Mouse (Mus musculus) ovary, postnatal 14 days (tissue): ENCODE measurements at regions not wholly inside any gene's neighbourhood (a gene's known extent, or its start where the extent isn't known, plus 50 kb on each side); places are given as distances from the start of the nearest gene placed in this dataset.
A peak's percentile ranks its signal among the peaks of the same experiment; 100 is the strongest.

ENCODE experiments used
- DNase-seq: peaks from one replicate; pipeline ENCODE4 v3.0.0; 2022; ENCODE audit warnings: low spot score

- no peak for DNase-seq
Observed at GRCm38 (mm10) chr9:61707296-61707695, 207.0 kb downstream of the Rplp1 start.

GRCm38 (mm10) chr9:61706263-61706755 is 208.0 kb downstream of the Rplp1 start:
- DNase-seq: no peak

GRCm38 (mm10) chr9:61705586-61706233 is 208.6 kb downstream of the Rplp1 start:
- no peak for DNase-seq

DNA sequence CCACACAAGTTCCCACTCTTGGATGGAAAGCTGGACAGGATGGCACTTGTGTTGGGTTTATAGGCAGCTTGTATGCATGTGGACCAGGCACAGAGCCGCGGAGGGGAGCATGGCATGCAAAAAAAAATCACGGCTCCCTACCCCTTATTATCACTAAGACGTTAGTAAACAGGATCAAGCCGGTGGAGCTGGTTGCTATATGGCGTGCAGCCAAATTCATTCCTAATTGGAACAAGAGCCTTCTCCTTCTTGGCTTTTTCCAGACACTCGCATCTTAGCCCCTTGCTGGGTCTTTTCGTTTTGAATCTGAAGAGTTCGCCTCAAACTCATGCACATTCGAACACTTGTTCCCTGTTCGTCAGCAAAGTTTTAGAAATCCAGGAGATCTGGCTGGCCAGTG is 211.0 kb downstream of the Rplp1 start:
- DNase-seq: no peak

- no peak for DNase-seq
Observed at GRCm38 (mm10) chr9:61702280-61702966, 211.9 kb downstream of the Rplp1 start.

GRCm38 (mm10) chr9:61700576-61700975 is 213.8 kb downstream of the Rplp1 start:
- no peak for DNase-seq

DNA sequence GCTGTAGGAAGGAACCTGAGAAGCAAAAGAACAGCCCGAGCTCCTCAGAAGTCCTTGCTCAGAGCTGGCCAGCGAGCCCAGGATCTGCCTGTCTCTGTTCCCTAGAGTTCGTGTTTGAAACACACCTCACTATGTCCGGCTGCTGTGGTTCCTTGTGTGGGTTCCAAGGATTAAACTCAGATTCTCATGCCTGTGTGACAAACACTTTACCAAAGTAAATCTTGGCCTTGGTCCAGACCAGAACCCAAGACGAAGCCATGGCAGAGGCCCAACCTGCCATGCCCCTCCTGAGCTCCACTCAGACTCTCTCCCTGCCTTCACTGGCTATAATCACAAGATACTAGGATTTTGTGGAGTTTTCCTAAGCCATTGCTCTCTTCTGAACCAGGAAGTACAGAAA is 214.7 kb downstream of the Rplp1 start:
- DNase-seq: no peak

DNA sequence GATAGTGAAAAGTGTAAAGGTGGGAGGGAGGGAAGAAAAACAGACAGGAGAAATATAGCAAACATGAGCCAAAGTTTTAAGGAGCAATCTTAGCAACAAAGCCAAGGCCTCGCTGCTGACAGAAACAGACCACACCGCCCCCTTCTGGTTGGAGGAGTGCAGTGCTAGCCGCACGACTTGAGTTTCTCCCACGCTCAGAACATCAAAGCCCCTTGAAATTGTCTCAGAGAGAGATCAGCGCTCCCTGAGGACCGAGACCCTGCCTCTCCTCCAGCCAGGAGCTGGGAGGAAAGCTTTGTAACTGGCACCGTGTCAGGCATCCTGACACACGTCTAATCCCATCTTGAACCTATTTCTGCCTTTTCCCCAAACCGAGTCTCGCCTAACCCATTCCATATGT is 216.4 kb downstream of the Rplp1 start:
- DNase-seq: peak; percentile 72

DNA sequence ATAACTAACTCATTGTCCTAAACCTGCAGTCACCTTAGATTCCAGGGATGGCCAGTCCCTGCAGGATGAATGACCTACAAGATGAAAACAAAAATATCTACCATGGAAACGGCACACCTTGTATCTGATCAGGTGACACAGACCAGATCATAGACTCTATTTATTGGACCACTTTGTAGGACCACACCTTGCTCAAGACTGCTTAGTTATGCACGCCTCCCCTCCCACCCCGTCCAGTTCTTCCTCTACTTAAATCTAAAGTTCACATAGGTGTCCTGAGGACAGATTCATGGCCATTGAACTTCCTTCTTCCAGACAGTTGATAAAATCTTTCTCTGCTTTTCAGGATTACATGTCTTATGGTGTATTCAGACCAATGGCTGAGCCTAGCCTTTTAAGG is 217.5 kb downstream of the Rplp1 start:
- no peak for DNase-seq

DNA sequence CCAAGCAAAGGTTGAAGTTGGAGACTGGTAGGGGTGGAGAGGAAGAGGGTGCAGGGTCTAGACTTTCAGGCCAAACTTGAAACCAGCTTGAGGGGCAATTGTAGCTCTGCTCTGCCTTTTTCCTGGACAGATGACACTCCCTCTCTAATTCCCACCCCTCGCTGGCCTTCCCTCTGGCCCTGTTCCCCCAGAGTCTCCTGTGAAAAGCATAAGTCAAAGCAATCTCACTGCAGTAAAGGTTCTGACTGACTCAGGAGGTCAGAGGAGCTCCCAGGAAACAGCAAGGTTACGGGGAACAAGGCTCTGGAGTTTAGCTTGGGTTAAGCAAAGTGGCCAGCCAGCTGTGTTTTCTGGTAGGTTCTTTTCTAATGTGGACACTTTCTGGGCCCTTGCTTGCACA is 218.5 kb downstream of the Rplp1 start:
- no peak for DNase-seq

DNA sequence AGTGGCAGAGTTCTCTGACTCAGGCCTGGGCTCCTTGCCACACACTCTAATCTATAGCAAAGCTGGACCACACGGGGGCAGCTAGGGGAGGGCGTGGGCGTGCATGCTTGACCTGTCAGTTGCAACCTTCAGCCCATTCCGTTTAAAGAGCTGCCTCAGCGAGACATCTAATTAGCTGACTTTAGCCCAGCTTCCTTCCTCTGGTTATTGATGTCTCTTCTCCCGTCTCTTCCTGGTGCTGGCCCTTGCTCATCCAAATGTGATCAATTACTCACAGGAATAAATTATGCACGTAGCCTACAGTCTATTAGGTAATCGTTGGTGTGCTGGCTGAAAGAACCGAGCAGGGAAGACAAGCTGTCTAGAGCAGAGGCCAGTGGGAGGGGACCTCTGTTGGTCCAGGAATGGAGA is 219.0 kb downstream of the Rplp1 start:
- no peak for DNase-seq

DNA sequence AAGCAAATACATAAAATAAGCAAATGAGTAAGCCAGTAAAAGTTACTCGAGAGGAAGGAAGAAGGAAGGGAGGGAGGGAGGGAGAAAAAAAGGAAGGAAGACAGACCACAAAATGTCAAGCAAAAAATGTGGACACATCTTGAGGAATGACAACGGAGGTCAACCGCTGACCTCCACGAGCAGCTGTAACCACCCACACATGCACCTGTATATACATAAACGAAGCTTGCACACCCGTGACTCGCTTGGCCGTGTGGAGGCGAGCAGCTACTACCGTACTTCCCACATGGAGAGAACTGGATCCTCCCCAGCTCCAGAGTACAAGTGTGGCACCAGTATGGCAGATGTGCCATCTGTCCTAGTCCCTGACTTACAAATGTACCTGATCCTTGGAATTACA is 220.1 kb downstream of the Rplp1 start:
- no peak for DNase-seq

DNA sequence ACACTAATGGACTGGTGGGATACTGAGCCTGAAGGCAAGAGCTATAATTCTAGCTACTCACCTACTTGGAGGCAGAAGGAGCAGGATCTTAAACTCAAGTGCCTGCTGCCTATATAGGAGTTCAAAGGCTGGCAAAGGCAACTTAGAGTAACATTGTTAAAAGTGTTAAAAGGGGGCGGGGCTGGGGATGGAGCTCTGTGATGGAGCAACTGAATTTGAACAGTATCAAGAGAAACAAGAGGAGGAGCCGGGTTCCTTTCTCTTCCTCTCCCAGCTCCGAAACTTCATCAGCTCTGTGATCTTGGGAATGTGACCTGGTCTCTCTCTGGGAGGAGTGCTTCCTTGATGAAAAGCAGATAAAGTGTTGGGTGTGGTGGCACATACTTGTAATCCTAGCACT is 223.6 kb downstream of the Rplp1 start:
- DNase-seq: no peak

DNA sequence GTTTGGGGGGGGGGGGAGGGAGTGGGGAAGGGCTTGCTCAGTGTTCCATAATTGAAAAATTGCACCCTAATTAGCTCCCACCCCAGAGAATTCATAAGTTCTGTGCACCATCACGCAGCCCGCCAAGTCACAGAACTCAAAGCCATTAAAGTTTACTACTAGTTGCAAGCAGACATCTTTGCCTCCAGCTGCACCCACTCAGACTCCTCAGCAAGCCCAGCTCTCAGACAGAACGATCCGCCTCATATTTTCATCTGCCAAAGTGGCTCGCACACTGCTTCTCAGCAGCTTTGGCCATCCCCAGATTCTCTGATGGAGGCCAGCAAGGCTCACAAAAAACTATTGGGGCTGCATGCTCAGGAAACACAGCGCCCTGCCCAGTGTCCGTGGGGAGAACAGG is 224.4 kb downstream of the Rplp1 start:
- no peak for DNase-seq

DNA sequence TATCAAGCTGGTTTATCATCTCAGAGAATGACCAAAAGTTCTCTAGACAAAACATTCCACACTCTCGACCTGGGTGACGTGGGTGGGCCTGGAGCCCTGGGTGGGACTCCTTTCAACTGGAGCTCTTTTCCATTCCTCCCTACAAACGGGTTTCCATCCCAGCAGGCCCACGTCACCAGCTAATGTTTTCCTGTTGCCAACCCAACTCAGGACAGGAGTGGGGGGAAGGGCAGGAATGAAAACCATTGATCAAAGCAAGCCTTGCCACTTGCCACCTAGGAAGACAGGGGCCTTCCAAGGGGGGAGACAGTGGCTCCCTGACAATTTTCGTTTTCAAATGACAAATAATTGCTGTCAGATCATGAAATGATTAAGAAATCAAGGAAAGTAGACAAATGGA is 224.8 kb downstream of the Rplp1 start:
- no peak for DNase-seq

GRCm38 (mm10) chr9:61683557-61683956 is 230.8 kb downstream of the Rplp1 start:
- no peak for DNase-seq

GRCm38 (mm10) chr9:61682744-61683259 is 231.5 kb downstream of the Rplp1 start:
- no peak for DNase-seq

- no peak for DNase-seq
Observed at GRCm38 (mm10) chr9:61682316-61682715, 232.0 kb downstream of the Rplp1 start.

GRCm38 (mm10) chr9:61681406-61681805 is 232.9 kb downstream of the Rplp1 start:
- DNase-seq: no peak

DNA sequence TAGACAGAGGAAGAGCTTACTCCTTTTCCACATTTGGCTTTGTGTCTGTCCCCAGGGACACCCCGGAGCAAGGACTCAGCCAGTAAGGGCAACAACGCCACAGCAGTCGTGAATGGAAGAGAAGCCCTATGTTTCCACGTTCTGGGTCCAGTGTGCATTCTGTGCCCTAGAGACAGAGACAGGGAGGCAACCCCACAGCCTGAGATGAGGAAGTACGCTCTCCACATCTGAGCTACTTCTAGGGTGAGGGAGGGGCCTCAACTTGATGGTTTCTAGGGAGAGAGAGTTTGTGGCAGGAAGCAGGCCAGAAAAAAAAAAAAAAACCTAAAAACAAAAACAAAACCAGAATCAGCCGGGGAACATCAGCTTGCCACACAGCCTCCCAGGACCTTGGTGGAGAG is 233.4 kb downstream of the Rplp1 start:
- no peak for DNase-seq

GRCm38 (mm10) chr9:61679686-61680085 is 234.7 kb downstream of the Rplp1 start:
- no peak for DNase-seq

- no peak for DNase-seq
Observed at GRCm38 (mm10) chr9:61677603-61678002, 236.7 kb downstream of the Rplp1 start.

DNA sequence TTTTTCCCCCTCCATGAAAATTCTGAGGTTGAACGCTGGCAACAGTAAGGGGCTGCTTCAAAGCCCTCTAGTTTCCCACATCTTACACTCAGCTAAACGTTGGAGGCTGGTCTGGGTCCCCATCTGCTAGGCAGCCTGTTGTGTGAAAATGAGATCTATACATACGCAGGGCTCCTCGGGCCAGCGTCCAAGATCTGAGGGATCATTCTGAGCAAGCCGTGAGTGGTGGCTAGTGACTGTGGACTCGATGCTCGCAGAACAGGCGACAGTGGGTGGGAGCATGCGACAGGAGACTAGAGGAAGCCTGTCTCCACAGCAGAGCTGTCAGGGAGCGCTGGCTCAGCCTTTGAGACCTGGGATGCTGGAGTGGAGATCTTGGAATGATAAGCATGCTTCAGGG is 237.3 kb downstream of the Rplp1 start:
- DNase-seq: no peak

- no peak for DNase-seq
Observed at GRCm38 (mm10) chr9:61675366-61675765, 239.0 kb downstream of the Rplp1 start.
